Mouse (Mus musculus) leukemia stem cell, adult 10-12 weeks (primary cell): ENCODE data around the gene Sgcg. TPM values are rescaled to one million over a fixed set of nuclear protein-coding genes. Genes with fewer than 3 reads are reported as not detected.

Experiments used
- polyA plus RNA-seq: library from polyadenylated mRNA; stranded (reverse); fragments of >175 nt; gene quantifications from 2 replicates; pipeline ENCODE4 v1.2.3, GENCODE M21; 2012; ENCODE audit warnings: low replicate concordance

Sgcg gene
- polyA plus RNA-seq = not detected in 2 replicates

GRCm38 (mm10) chr14:61258352-61258751, at the start of gene Sgcg:
TSS of gene Sgcg (minus strand) at chr14:61258490.

Other genes starting within 250 kb of the Sgcg start
- 0.11 TPM in 1 of 2 replicates, not detected in the other for gene Tnfrsf19, start 212.0 kb downstream of the Sgcg start, polyA plus RNA-seq
- 0.89 and 1.4 TPM in 2 replicates for gene Sacs, start 120.0 kb downstream of the Sgcg start, polyA plus RNA-seq
- gene Arl11, start 51.3 kb upstream of the Sgcg start, polyA plus RNA-seq = 0.15 and 0.50 TPM in 2 replicates
- gene Ebpl, start 101.9 kb upstream of the Sgcg start, polyA plus RNA-seq = 0.48 and 0.77 TPM in 2 replicates
- 3.7 and 10.9 TPM in 2 replicates for gene Kpna3, start 181.4 kb upstream of the Sgcg start, polyA plus RNA-seq